ENCODE assay signal across 19 mouse cellular contexts in genomic region chr3:98003558-98003957, GRCm38 (mm10).
"Had no signal": no experiment of that assay in that cellular context is flagged by ENCODE, and none has a peak within 500 bp of the region (broad histone marks: within the 10 kb centered on the region; RNA-seq: fewer than 3 reads in every experiment).

No protein-coding gene starts in this region.

- H3K4me3 ChIP-seq: hindbrain, embryonic 15.5 days; kidney, embryonic 15.5 days; lung, embryonic 15.5 days; midbrain, embryonic 10.5 days; midbrain, embryonic 13.5 days; myocyte; neural tube, embryonic 13.5 days; stomach, embryonic 15.5 days had no signal

- H3K36me3 ChIP-seq: hindbrain, embryonic 15.5 days; kidney, embryonic 15.5 days; lung, embryonic 15.5 days; midbrain, embryonic 10.5 days; midbrain, embryonic 13.5 days; neural tube, embryonic 13.5 days; stomach, embryonic 15.5 days had no signal

- DNase-seq: kidney, adult 2 months; kidney, postnatal 10 days; kidney, postnatal 4 days; lung, adult 18-20 months; lung, postnatal 10 days; lung, postnatal 36 days; right cerebral cortex, postnatal 14 days; spleen, adult 18-20 months; thymus, postnatal 4 days had no signal

- H3K27me3 ChIP-seq: hindbrain, embryonic 15.5 days; kidney, embryonic 15.5 days; lung, embryonic 15.5 days; neural tube, embryonic 13.5 days; stomach, embryonic 15.5 days had no signal

- ATAC-seq: intestine, postnatal 0 days; midbrain, embryonic 13.5 days; midbrain, embryonic 16.5 days had no signal

- H3K9me3 ChIP-seq: hindbrain, embryonic 15.5 days; kidney, embryonic 15.5 days; lung, embryonic 15.5 days; midbrain, embryonic 10.5 days; midbrain, embryonic 13.5 days; neural tube, embryonic 13.5 days; stomach, embryonic 15.5 days had no signal

- H3K4me2 ChIP-seq: hindbrain, embryonic 15.5 days; kidney, embryonic 15.5 days; lung, embryonic 15.5 days; midbrain, embryonic 13.5 days; neural tube, embryonic 13.5 days; stomach, embryonic 15.5 days had no signal

- H3K4me1 ChIP-seq: hindbrain, embryonic 15.5 days; kidney, embryonic 15.5 days; lung, embryonic 15.5 days; midbrain, embryonic 10.5 days; midbrain, embryonic 13.5 days; stomach, embryonic 15.5 days had no signal

- H3K27ac ChIP-seq: hindbrain, embryonic 15.5 days; kidney, embryonic 15.5 days; lung, embryonic 15.5 days; midbrain, embryonic 10.5 days; midbrain, embryonic 13.5 days; neural tube, embryonic 13.5 days; stomach, embryonic 15.5 days had no signal

- H3K9ac ChIP-seq: hindbrain, embryonic 15.5 days; kidney, embryonic 15.5 days; lung, embryonic 15.5 days; midbrain, embryonic 13.5 days; neural tube, embryonic 13.5 days; stomach, embryonic 15.5 days had no signal
